Mouse (Mus musculus) intestine, embryonic 16.5 days (tissue): ENCODE measurements around the gene Tcp11l1. TPM values are rescaled to one million over a fixed set of nuclear protein-coding genes. Genes with fewer than 3 reads are reported as not detected.

Experiments used
- ATAC-seq: fragments of 200-750 bp; cut with Nextera tagmentation; 2 replicates; pipeline ENCODE4 v1.8.0; 2017; ENCODE audit warnings: moderate TSS enrichment, moderate library complexity
- H3K27ac ChIP-seq: fragments of 300-500 bp; sonication (generic); 2 replicates; pipeline ENCODE4 v1.5.1; 2014; ENCODE audit warnings: mild to moderate bottlenecking, low read length
- H3K27me3 ChIP-seq: fragments of 300-500 bp; sonication (generic); replicated peaks from 2 replicates; pipeline ENCODE4 v1.6.1; 2014; ENCODE audit warnings: low read length, control low read depth, mixed read lengths; ENCODE audit not compliant: control insufficient read depth, insufficient read depth
- H3K36me3 ChIP-seq: fragments of 300-500 bp; sonication (generic); 2 replicates; pipeline ENCODE4 v1.6.1; 2014; ENCODE audit warnings: low read length, control low read depth; ENCODE audit not compliant: control insufficient read depth, insufficient read depth
- H3K4me1 ChIP-seq: fragments of 300-500 bp; sonication (generic); 2 replicates; pipeline ENCODE4 v1.6.1; 2014; ENCODE audit warnings: low read length, control low read depth, mixed read lengths; ENCODE audit not compliant: control insufficient read depth, insufficient read depth
- H3K4me2 ChIP-seq: fragments of 300-500 bp; sonication (generic); 2 replicates; pipeline ENCODE4 v1.6.1; 2014; ENCODE audit warnings: low read depth, low read length, control low read depth
- H3K4me3 ChIP-seq: fragments of 300-500 bp; sonication (generic); 2 replicates; pipeline ENCODE4 v1.5.1; 2014; ENCODE audit warnings: mild to moderate bottlenecking, low read length
- H3K9ac ChIP-seq: fragments of 300-500 bp; sonication (generic); 2 replicates; pipeline ENCODE4 v1.6.1; 2014; ENCODE audit warnings: low read depth, low read length
- H3K9me3 ChIP-seq: fragments of 300-500 bp; sonication (generic); 2 replicates; pipeline ENCODE4 v1.6.1; 2016; ENCODE audit warnings: low read length, control low read depth; ENCODE audit not compliant: control insufficient read depth
- WGBS: fragments of 180-500 bp; shearing (Covaris S2); extraction: QIAGEN DNeasy Blood & Tissue Kit; methylation state at CpG from one replicate; pipeline ENCODE4 v1.1.7; 2014; 5-methylcytosine and 5-hydroxymethylcytosine counted together
- polyA plus RNA-seq: library from polyadenylated mRNA; unstranded; fragments of >200 nt; fragmentation: Nextera tagmentation; extraction: Ambion mirVana; gene quantifications from 2 replicates; pipeline ENCODE4 v1.2.1, GENCODE M21; 2015

Gene Tcp11l1
- polyA plus RNA-seq, result 21.8 and 24.5 TPM in 2 replicates

GRCm38 (mm10) chr2:104711585-104712485 is at the start of gene Tcp11l1:
Tcp11l1 (minus strand) TSS chr2:104712169.
- Histone ChIP-seq H3K36me3 (no peaks in the 10 kb centered on the region), H3K27me3 (no peaks in the 10 kb centered on the region), H3K9ac (peak within 1 kb of the TSS; percentile 86), H3K27ac (peak within 1 kb of the TSS; percentile 73), H3K4me2 (peak within 1 kb of the TSS; percentile 84), H3K4me1 (peaks cover 4% of the 10 kb centered on the region; the same call in 1 of the 2 replicates), H3K4me3 (peak within 1 kb of the TSS; percentile 81), H3K9me3 (no peaks in the 10 kb centered on the region)
- ATAC-seq, result peak; percentile 88
- under 1% methylated on average over 88 of the region's 99 CpGs for WGBS

- no peak overlapping the region for H3K4me2 ChIP-seq
- H3K27ac ChIP-seq, result no peak overlapping the region
- 50% methylated on average over 3 of the region's 3 CpGs for WGBS
- H3K9ac ChIP-seq, result no peak overlapping the region
- no peaks in the 10 kb centered on the region for H3K9me3 ChIP-seq
- no peak overlapping the region for H3K4me3 ChIP-seq
- 0 out of 2 replicates have a peak, but pooled peaks cover 2% of the 10 kb centered on the region for H3K4me1 ChIP-seq
- H3K27me3 ChIP-seq, result no peaks in the 10 kb centered on the region
- H3K36me3 ChIP-seq, result no peaks in the 10 kb centered on the region
- peak; percentile 44; the same call in 1 of the 2 replicates for ATAC-seq
Observed at GRCm38 (mm10) chr2:104750611-104751010, 38.6 kb upstream of the Tcp11l1 start.

DNA sequence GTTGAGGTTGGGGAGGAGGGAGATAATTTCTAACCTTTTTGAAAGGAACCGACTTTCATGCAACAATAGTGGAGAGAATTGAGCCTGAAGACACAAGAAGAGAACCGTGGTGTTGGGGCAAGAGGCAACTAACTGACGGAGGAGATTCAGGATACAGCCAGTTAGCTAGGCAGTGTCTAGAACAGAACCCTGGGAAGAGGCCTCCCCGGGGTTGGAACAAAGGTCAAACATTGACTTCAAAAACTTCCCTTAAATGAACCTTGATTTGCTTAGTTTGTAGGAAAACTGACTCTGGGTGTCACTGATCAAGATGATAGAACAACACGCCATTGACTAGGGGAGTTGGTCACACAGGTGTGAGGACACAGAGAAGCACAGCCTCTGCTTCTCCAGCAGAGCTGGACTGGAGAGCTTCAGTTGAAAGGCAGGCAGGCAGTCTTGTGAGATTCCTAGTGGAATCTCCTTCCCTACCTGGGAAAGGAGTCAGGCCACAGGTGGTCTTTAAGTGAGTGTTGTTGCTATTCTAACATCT is 36.7 kb upstream of the Tcp11l1 start:
- Histone ChIP-seq H3K4me3 (no peak overlapping the region), H3K27me3 (no peaks in the 10 kb centered on the region), H3K36me3 (no peaks in the 10 kb centered on the region), H3K9me3 (no peaks in the 10 kb centered on the region), H3K27ac (peak overlapping the region; percentile 61), H3K9ac (no peak overlapping the region), H3K4me1 (0 out of 2 replicates have a peak, but pooled peaks cover 2% of the 10 kb centered on the region), H3K4me2 (no peak overlapping the region)
- 59% methylated on average over 5 of the region's 5 CpGs for WGBS
- ATAC-seq, result peak; percentile 82

DNA sequence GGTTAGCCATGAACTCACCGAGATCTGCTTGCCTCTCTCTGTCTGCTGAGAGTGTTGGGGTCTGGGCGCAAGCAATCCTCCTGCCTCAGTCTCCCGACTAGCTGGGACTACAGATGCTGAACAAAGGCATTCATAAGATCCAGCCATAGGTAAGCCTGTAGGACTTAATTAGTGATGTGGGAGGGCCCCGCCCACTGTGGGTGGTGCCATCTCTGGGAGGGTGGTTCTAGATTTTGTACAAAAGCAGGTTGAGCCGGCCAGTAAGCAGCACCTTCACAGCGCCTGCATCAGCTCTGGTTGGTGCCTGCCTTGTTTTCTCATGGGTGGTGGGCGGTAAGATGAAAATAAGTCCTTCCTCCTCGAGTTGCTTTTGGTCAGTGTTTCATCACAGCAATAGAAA is 34.3 kb upstream of the Tcp11l1 start:
- Histone ChIP-seq H3K9me3 (no peaks in the 10 kb centered on the region), H3K27ac (no peak overlapping the region), H3K4me2 (no peak overlapping the region), H3K27me3 (no peaks in the 10 kb centered on the region), H3K4me3 (no peak overlapping the region), H3K4me1 (0 out of 2 replicates have a peak, but pooled peaks cover 7% of the 10 kb centered on the region), H3K9ac (no peak overlapping the region), H3K36me3 (no peaks in the 10 kb centered on the region)
- no peak for ATAC-seq
- 51% methylated on average over 8 of the region's 8 CpGs for WGBS

GRCm38 (mm10) chr2:104743971-104744370 is 32.0 kb upstream of the Tcp11l1 start:
- no peak overlapping the region for H3K4me2 ChIP-seq
- H3K27me3 ChIP-seq, result no peaks in the 10 kb centered on the region
- H3K36me3 ChIP-seq, result no peaks in the 10 kb centered on the region
- no peak overlapping the region for H3K4me3 ChIP-seq
- 0 out of 2 replicates have a peak, but pooled peaks have one; percentile 2 for ATAC-seq
- H3K9me3 ChIP-seq, result no peaks in the 10 kb centered on the region
- H3K4me1 ChIP-seq, result peaks cover 12% of the 10 kb centered on the region; the same call in 1 of the 2 replicates
- no peak overlapping the region for H3K27ac ChIP-seq
- H3K9ac ChIP-seq, result no peak overlapping the region
- 40% methylated on average over 5 of the region's 5 CpGs for WGBS

GRCm38 (mm10) chr2:104743160-104743559 is 31.2 kb upstream of the Tcp11l1 start:
- no peaks in the 10 kb centered on the region for H3K9me3 ChIP-seq
- peak overlapping the region; percentile 89 for H3K4me3 ChIP-seq
- peak; percentile 62 for ATAC-seq
- WGBS, result 9% methylated on average over 7 of the region's 7 CpGs
- peaks cover 11% of the 10 kb centered on the region; the same call in 1 of the 2 replicates for H3K4me1 ChIP-seq
- no peaks in the 10 kb centered on the region for H3K36me3 ChIP-seq
- H3K27me3 ChIP-seq, result no peaks in the 10 kb centered on the region
- H3K9ac ChIP-seq, result peak overlapping the region; percentile 35; the same call in 1 of the 2 replicates
- peak overlapping the region; percentile 81 for H3K4me2 ChIP-seq
- peak overlapping the region; percentile 97 for H3K27ac ChIP-seq

GRCm38 (mm10) chr2:104742741-104743064 is 30.7 kb upstream of the Tcp11l1 start, which contains the start of gene Depdc7:
Depdc7 (minus strand) TSS chr2:104742878.
- H3K36me3 ChIP-seq, result no peaks in the 10 kb centered on the region
- H3K9me3 ChIP-seq, result no peaks in the 10 kb centered on the region
- peak within 1 kb of the TSS; percentile 97 for H3K27ac ChIP-seq
- no peaks in the 10 kb centered on the region for H3K27me3 ChIP-seq
- peak within 1 kb of the TSS; percentile 89 for H3K4me3 ChIP-seq
- WGBS, result under 1% methylated on average over 31 of the region's 31 CpGs
- H3K4me2 ChIP-seq, result peak within 1 kb of the TSS; percentile 81
- peak; percentile 90 for ATAC-seq
- peaks cover 11% of the 10 kb centered on the region; the same call in 1 of the 2 replicates for H3K4me1 ChIP-seq
- H3K9ac ChIP-seq, result peak within 1 kb of the TSS; percentile 97

DNA sequence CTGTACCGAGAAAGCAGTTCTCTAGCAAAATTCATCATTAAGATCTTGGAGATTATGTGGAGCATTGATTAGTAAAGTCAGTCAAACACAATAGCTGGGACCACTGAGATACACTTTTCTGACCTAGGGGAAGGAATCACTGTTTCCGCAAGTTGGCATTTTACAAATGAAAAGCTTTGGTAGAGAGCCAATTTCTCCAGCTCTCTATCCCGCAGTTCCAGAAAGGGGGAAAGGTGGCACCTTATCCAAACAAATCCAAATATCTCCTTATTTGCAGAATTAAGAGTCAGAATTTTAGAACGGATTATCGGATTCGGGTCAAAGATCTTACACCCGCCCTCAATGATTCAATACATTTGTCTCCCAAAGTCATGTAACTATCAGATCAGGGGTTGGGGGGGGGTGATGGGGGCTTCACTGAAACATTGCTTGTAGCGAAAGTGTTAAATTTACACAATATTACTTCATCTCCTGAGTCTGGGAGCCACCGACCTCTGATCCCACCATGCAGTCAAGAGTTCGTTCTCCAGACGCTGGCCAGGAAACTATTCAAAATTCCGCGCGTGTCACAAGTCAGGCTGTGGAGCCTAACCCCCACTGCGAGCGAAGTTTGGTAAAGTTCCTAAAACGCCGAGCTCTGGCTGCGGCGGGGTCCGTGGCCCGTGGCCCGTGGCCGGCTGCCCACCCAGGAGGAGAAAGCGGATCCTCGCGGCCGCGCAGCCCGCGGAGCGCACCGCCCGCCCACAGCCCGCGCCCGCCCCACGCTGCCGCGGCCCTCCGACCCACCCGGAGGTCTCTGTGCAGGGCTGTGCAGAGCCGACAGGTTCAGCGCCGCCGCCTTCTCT is 30.1 kb upstream of the Tcp11l1 start:
- no peaks in the 10 kb centered on the region for H3K36me3 ChIP-seq
- no peaks in the 10 kb centered on the region for H3K9me3 ChIP-seq
- H3K4me3 ChIP-seq, result peak overlapping the region; percentile 89
- 4% methylated on average over 46 of the region's 46 CpGs for WGBS
- no peaks in the 10 kb centered on the region for H3K27me3 ChIP-seq
- peak overlapping the region; percentile 81 for H3K4me2 ChIP-seq
- ATAC-seq, result peak; percentile 7
- H3K4me1 ChIP-seq, result peaks cover 11% of the 10 kb centered on the region; the same call in 1 of the 2 replicates
- peak overlapping the region; percentile 97 for H3K9ac ChIP-seq
- peak overlapping the region; percentile 97 for H3K27ac ChIP-seq
